Mouse (Mus musculus): Measurements from ENCODE around the gene St6galnac3. TPM values are rescaled to one million over a fixed set of nuclear protein-coding genes. Genes with fewer than 3 reads are reported as not detected.
A peak's percentile ranks its signal among the peaks of the same experiment; 100 is the strongest.

The St6galnac3 gene
- polyA plus RNA-seq, 1 experiment from 2014 or later: 4.5 TPM

DNA sequence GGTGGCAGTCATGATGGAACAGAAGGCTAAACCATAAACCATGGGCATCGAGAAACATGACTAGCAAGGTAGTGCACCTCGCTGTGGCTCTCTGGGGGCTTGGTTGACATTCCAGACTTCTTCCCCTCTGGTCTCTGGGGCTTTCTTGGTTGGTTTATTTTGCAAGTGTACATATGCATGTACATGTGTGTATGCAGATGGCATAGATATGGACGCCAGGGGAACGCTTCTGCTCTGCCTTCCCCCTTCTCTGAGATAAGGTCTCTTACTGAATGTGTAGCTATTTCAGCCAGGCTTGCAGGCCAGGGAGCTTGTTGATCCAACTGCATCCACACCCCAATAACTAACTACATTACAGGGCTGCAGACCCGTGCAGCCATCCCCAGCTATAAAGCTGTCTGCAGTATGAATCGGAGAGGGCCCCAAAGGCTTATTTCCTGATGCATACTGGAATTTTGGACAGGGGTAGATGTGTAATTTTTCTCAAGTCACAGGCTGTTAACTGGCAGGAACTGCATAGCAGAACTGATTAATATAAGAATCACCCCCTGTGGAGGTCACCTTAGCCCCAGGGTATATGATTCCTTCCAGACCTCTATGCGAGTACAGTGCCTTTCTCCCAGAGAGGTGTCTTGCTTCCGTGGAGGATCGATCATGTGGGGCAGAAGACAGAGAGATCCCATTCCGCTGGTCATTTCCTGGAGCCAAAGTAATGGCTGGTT, 53.9 kb downstream of the St6galnac3 start:
- 83% methylated on average over 10 of the region's 10 CpGs for WGBS
- DNase-seq (ENCODE audit: low spot score): no peak
- no peaks in the 10 kb centered on the region for H3K36me3 ChIP-seq (ENCODE audit: control insufficient read depth, insufficient read depth, low read length)
- no peak for TF ChIP-seq EP300 (optimal IDR thresholded peaks at IDR 0.05)
- TF ChIP-seq CTCF (IDR thresholded peaks at IDR 0.05; ENCODE audit: low read depth): no peak
- ATAC-seq (ENCODE audit: low FRiP score, low TSS enrichment): no peak
- no peak overlapping the region for H3K4me2 ChIP-seq (replicated peaks; ENCODE audit: low read depth)
- no peaks in the 10 kb centered on the region for H3K27me3 ChIP-seq (ENCODE audit: control insufficient read depth, insufficient read depth, low read length)
- no peak overlapping the region for H3K9ac ChIP-seq (ENCODE audit: low read length)
- H3K4me3 ChIP-seq (ENCODE audit: low read depth, low read length): no peak overlapping the region
- no peak overlapping the region for H3K27ac ChIP-seq (replicated peaks)
- H3K9me3 ChIP-seq (ENCODE audit: control insufficient read depth, low read length): no peaks in the 10 kb centered on the region
- no peaks in the 10 kb centered on the region for H3K4me1 ChIP-seq (replicated peaks; ENCODE audit: control insufficient read depth, insufficient read depth)

DNA sequence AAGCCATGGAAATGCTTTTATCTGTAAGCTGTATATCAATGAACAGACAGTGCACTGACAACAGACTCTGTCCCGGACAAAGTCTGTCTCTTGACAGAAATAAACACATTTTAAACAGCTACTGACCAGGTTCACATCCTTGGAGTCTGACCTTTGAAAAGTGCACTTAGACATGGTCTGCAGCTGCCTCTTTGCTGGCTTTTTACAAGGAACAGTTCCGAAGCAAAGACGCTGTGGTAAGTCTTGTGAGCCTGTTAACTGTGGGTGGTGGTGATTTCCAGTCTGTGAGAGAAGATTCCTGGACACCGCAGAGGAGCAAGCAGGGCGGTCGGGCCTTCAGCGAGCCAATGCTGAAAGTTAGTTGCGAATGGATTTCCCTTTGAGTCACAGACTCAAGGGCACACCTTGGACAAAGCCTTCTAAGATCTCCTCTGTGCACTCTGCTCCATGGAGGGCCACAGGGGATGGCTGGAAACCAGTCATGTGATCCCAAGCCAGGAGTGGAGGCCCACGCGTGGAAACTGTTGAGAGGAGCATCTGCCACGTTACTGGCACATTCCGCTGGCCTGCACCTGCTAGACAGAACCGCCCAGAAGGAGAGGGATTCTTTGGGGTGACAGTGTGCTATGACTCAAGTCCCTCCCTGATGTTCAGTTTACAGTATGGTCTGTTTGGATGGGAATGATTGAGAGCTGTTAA, 55.1 kb downstream of the St6galnac3 start:
- no peak for ATAC-seq (ENCODE audit: low FRiP score, low TSS enrichment)
- WGBS: 87% methylated on average over 13 of the region's 13 CpGs
- no peak overlapping the region for H3K9ac ChIP-seq (ENCODE audit: low read length)
- no peak for TF ChIP-seq CTCF (IDR thresholded peaks at IDR 0.05; ENCODE audit: low read depth)
- no peak for TF ChIP-seq EP300 (optimal IDR thresholded peaks at IDR 0.05)
- no peaks in the 10 kb centered on the region for H3K9me3 ChIP-seq (ENCODE audit: control insufficient read depth, low read length)
- H3K4me1 ChIP-seq (replicated peaks; ENCODE audit: control insufficient read depth, insufficient read depth): no peaks in the 10 kb centered on the region
- DNase-seq (ENCODE audit: low spot score): no peak
- H3K27me3 ChIP-seq (ENCODE audit: control insufficient read depth, insufficient read depth, low read length): no peaks in the 10 kb centered on the region
- H3K4me2 ChIP-seq (replicated peaks; ENCODE audit: low read depth): no peak overlapping the region
- no peak overlapping the region for H3K4me3 ChIP-seq (ENCODE audit: low read depth, low read length)
- H3K36me3 ChIP-seq (ENCODE audit: control insufficient read depth, insufficient read depth, low read length): no peaks in the 10 kb centered on the region
- no peak overlapping the region for H3K27ac ChIP-seq (replicated peaks)

DNA sequence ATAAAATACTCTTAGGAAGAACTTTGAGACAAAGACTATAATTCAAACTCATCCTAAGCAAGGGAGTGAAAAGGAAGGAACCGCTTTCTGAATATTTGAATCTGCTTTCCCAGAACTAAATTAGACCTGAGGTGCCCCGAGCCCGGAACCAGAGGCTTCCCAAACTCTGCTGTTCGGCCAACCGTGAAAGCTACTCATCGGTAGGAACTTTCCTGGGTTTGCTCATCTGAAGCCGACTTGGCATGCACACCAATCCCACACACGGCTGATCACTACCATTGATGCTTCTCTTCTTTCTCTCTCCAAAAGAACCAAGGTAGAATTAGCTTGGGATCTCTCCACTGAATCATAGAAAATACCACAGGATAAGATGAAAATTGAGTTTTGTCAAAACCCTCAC, 55.6 kb downstream of the St6galnac3 start:
- TF ChIP-seq CTCF (IDR thresholded peaks at IDR 0.05; ENCODE audit: low read depth) (no peak), EP300 (optimal IDR thresholded peaks at IDR 0.05) (no peak)
- WGBS: 85% methylated on average over 8 of the region's 8 CpGs
- Histone ChIP-seq H3K9me3 (ENCODE audit: control insufficient read depth, low read length) (no peaks in the 10 kb centered on the region), H3K4me2 (replicated peaks; ENCODE audit: low read depth) (no peak overlapping the region), H3K36me3 (ENCODE audit: control insufficient read depth, insufficient read depth, low read length) (no peaks in the 10 kb centered on the region), H3K27me3 (ENCODE audit: control insufficient read depth, insufficient read depth, low read length) (no peaks in the 10 kb centered on the region), H3K9ac (ENCODE audit: low read length) (no peak overlapping the region), H3K27ac (replicated peaks) (no peak overlapping the region), H3K4me3 (ENCODE audit: low read depth, low read length) (no peak overlapping the region), H3K4me1 (replicated peaks; ENCODE audit: control insufficient read depth, insufficient read depth) (no peaks in the 10 kb centered on the region; the same call in 1 of the 2 replicates)
- DNase-seq (ENCODE audit: low spot score) (no peak), ATAC-seq (ENCODE audit: low FRiP score, low TSS enrichment) (no peak)

DNA sequence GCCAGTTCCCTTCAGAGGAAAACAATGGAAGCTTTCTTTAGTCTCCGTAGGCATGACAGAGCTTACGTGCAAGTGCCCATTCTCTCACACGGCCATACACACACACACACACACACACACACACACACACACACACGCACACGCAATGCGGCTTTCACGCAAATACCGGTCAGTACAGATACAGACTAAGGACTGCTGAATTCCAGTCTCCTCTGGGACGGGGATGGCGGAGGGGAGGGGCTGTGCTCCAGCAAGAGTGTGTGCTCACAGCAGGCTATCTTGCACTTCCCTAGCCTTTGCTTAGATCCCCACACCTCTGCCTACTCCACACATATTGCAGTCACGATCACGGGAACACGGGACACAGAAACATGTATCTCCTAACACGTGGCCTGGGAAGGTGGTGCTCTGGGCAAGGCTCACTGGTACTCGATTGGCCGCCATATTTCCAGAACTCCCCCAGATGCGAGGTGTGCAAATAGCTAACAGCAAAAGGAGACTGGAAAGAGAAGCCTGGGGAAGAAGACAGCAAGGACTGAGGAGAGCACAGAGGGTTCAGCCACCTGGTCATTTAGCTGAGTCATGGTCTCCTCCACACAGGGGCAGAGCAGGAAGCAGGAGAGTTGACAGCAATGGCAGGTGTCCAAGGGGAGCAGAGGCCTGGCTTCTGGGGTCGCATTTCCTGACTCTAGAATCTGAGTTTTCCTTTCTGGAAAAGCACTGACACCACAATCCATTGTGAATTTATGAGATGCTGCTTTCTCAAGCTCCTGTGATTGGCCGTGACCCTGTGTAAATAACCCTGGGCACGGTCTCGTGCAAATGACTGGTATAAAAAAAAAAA, 56.3 kb downstream of the St6galnac3 start:
- no peak overlapping the region for H3K27ac ChIP-seq (replicated peaks)
- DNase-seq (ENCODE audit: low spot score) (no peak), ATAC-seq (ENCODE audit: low FRiP score, low TSS enrichment) (0 out of 2 replicates have a peak, but pooled peaks have one; percentile 26)
- H3K4me3 ChIP-seq (ENCODE audit: low read depth, low read length): no peak overlapping the region
- H3K9me3 ChIP-seq (ENCODE audit: control insufficient read depth, low read length): no peaks in the 10 kb centered on the region
- H3K9ac ChIP-seq (ENCODE audit: low read length): no peak overlapping the region
- no peak for TF ChIP-seq CTCF (IDR thresholded peaks at IDR 0.05; ENCODE audit: low read depth)
- no peak for TF ChIP-seq EP300 (optimal IDR thresholded peaks at IDR 0.05)
- no peaks in the 10 kb centered on the region for H3K27me3 ChIP-seq (ENCODE audit: control insufficient read depth, insufficient read depth, low read length)
- no peak overlapping the region for H3K4me2 ChIP-seq (replicated peaks; ENCODE audit: low read depth)
- no peaks in the 10 kb centered on the region for H3K36me3 ChIP-seq (ENCODE audit: control insufficient read depth, insufficient read depth, low read length)
- WGBS: 74% methylated on average over 21 of the region's 21 CpGs
- H3K4me1 ChIP-seq (replicated peaks; ENCODE audit: control insufficient read depth, insufficient read depth): no peaks in the 10 kb centered on the region; the same call in 1 of the 2 replicates

DNA sequence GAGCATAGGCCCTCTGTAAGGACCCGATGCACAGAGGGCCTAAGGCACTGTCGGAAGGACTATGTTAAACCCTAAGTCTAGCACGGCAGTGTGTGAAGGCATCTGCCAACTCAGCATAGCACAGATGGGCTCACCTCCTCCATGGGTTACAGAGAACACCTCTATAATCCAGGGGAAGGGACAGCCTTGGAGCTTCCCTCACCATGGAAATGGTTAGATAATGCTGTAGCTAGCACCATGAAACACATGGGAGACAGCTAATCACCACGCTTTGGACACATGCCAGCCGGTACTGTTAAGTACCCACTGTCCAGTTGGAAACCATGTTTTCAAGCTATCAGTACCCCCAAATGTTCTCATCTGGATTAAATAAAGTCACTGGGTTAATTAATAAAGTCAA, 60.3 kb downstream of the St6galnac3 start:
- Histone ChIP-seq H3K9ac (ENCODE audit: low read length) (no peak overlapping the region), H3K4me1 (replicated peaks; ENCODE audit: control insufficient read depth, insufficient read depth) (no peaks in the 10 kb centered on the region; the same call in 1 of the 2 replicates), H3K9me3 (ENCODE audit: control insufficient read depth, low read length) (no peaks in the 10 kb centered on the region), H3K27me3 (ENCODE audit: control insufficient read depth, insufficient read depth, low read length) (no peaks in the 10 kb centered on the region), H3K36me3 (ENCODE audit: control insufficient read depth, insufficient read depth, low read length) (no peaks in the 10 kb centered on the region), H3K4me2 (replicated peaks; ENCODE audit: low read depth) (no peak overlapping the region), H3K4me3 (ENCODE audit: low read depth, low read length) (no peak overlapping the region), H3K27ac (replicated peaks) (no peak overlapping the region)
- WGBS: 91% methylated on average over 5 of the region's 5 CpGs
- DNase-seq (ENCODE audit: low spot score) (no peak), ATAC-seq (ENCODE audit: low FRiP score, low TSS enrichment) (no peak)
- TF ChIP-seq EP300 (optimal IDR thresholded peaks at IDR 0.05) (no peak), CTCF (IDR thresholded peaks at IDR 0.05; ENCODE audit: low read depth) (no peak)
